Mouse (Mus musculus) small intestine, adult 2 months (tissue): ENCODE results near the gene Lrrc61. TPM values are rescaled to one million over a fixed set of nuclear protein-coding genes. Genes with fewer than 3 reads are reported as not detected.
A peak's percentile ranks its signal among the peaks of the same experiment; 100 is the strongest.

ENCODE experiments used
- H3K27ac ChIP-seq: fragments of 200-500 bp; 2 replicates; pipeline ENCODE4 v1.5.1; 2012; ENCODE audit warnings: low read depth, low read length, control low read depth, inconsistent platforms; ENCODE audit not compliant: insufficient read depth
- H3K27me3 ChIP-seq: fragments of 200-500 bp; 2 replicates; pipeline ENCODE4 v1.6.1; 2012; ENCODE audit warnings: mild to moderate bottlenecking, moderate library complexity, low read length, inconsistent platforms; ENCODE audit not compliant: control insufficient read depth, insufficient read depth
- H3K36me3 ChIP-seq: fragments of 200-500 bp; 2 replicates; pipeline ENCODE4 v1.6.1; 2012; ENCODE audit warnings: mild to moderate bottlenecking, low read length, control low read depth, inconsistent platforms; ENCODE audit not compliant: control insufficient read depth, insufficient read depth
- H3K4me1 ChIP-seq: fragments of 200-500 bp; 2 replicates; pipeline ENCODE4 v1.6.1; 2012; ENCODE audit warnings: low read length, inconsistent platforms, mixed read lengths; ENCODE audit not compliant: control insufficient read depth, insufficient read depth, insufficient read length
- H3K4me3 ChIP-seq: fragments of 200-500 bp; 2 replicates; pipeline ENCODE4 v1.5.1; 2012; ENCODE audit warnings: low read depth, mild to moderate bottlenecking, control low read depth, inconsistent platforms, low read length, moderate library complexity
- CTCF ChIP-seq: fragments of 200-500 bp; IDR thresholded peaks from 2 replicates; pipeline ENCODE4 v1.5.1; 2012; ENCODE audit warnings: low read depth, mild to moderate bottlenecking, control low read depth, inconsistent platforms, low read length, moderate library complexity, mixed read lengths; ENCODE audit not compliant: insufficient replicate concordance, insufficient read length; ENCODE audit errors: extremely low read depth
- POLR2A ChIP-seq: fragments of 200-500 bp; IDR thresholded peaks from 2 replicates; pipeline ENCODE4 v1.6.1; 2012; ENCODE audit warnings: low read depth, mild to moderate bottlenecking, control low read depth, inconsistent platforms, low read length, moderate library complexity
- WGBS: fragments of 180-500 bp; shearing (Covaris S2); methylation state at CpG from one replicate; pipeline ENCODE4 v1.1.7; 2018; 5-methylcytosine and 5-hydroxymethylcytosine counted together
- polyA plus RNA-seq: library from polyadenylated mRNA; depleted of rRNA; stranded (reverse); fragments of >200 nt; gene quantifications from 2 replicates; pipeline ENCODE4 v1.2.3, GENCODE M21; 2012

The Lrrc61 gene
- polyA plus RNA-seq, 1 experiment: 12.4 TPM

- Histone ChIP-seq H3K27ac (peak overlapping the region; percentile 29), H3K4me1 (peaks cover 9% of the 10 kb centered on the region; the same call in 1 of the 2 replicates), H3K27me3 (no peaks in the 10 kb centered on the region), H3K4me3 (peak overlapping the region; percentile 93), H3K36me3 (peaks cover 8% of the 10 kb centered on the region)
- WGBS: 2% methylated on average over 40 of the region's 41 CpGs
- TF ChIP-seq POLR2A: no peak
Observed at GRCm38 (mm10) chr6:48594043-48594738, 39.6 kb downstream of the Lrrc61 start.

- no peak for TF ChIP-seq POLR2A
- no peak for TF ChIP-seq CTCF
- H3K4me3 ChIP-seq: no peak overlapping the region
- H3K27ac ChIP-seq: no peak overlapping the region
- peaks cover 8% of the 10 kb centered on the region for H3K36me3 ChIP-seq
- 61% methylated on average over 1 of the region's 1 CpGs for WGBS
- H3K4me1 ChIP-seq: peaks cover 9% of the 10 kb centered on the region; the same call in 1 of the 2 replicates
- no peaks in the 10 kb centered on the region for H3K27me3 ChIP-seq
Observed at GRCm38 (mm10) chr6:48595278-48595677, 40.7 kb downstream of the Lrrc61 start.

- TF ChIP-seq CTCF: no peak
- TF ChIP-seq POLR2A: no peak
- H3K4me3 ChIP-seq: no peak overlapping the region
- no peak overlapping the region for H3K27ac ChIP-seq
- no peaks in the 10 kb centered on the region for H3K27me3 ChIP-seq
- 96% methylated on average over 45 of the region's 45 CpGs for WGBS
- peaks cover 12% of the 10 kb centered on the region; the same call in 1 of the 2 replicates for H3K4me1 ChIP-seq
- peaks cover 8% of the 10 kb centered on the region for H3K36me3 ChIP-seq
Observed at GRCm38 (mm10) chr6:48596545-48597232, 42.1 kb downstream of the Lrrc61 start.

GRCm38 (mm10) chr6:48597233-48597625 is 42.6 kb downstream of the Lrrc61 start:
- Histone ChIP-seq H3K36me3 (peaks cover 8% of the 10 kb centered on the region), H3K27ac (no peak overlapping the region), H3K27me3 (no peaks in the 10 kb centered on the region), H3K4me1 (peaks cover 12% of the 10 kb centered on the region), H3K4me3 (no peak overlapping the region)
- WGBS: 97% methylated on average over 27 of the region's 27 CpGs
- no peak for TF ChIP-seq CTCF
- no peak for TF ChIP-seq POLR2A

GRCm38 (mm10) chr6:48600594-48600993 is 46.0 kb downstream of the Lrrc61 start:
- Histone ChIP-seq H3K4me1 (peaks cover 6% of the 10 kb centered on the region), H3K27me3 (no peaks in the 10 kb centered on the region), H3K27ac (no peak overlapping the region), H3K4me3 (no peak overlapping the region), H3K36me3 (peaks cover 8% of the 10 kb centered on the region)
- TF ChIP-seq CTCF (no peak), POLR2A (no peak)
- 83% methylated on average over 1 of the region's 1 CpGs for WGBS

GRCm38 (mm10) chr6:48601271-48602079 is 46.9 kb downstream of the Lrrc61 start, which contains the start of gene Zfp775:
Gene Zfp775, plus strand, starts transcription at chr6:48602063.
- peak within 1 kb of the TSS; percentile 76 for H3K27ac ChIP-seq
- H3K4me1 ChIP-seq: peaks cover 6% of the 10 kb centered on the region
- no peaks in the 10 kb centered on the region for H3K27me3 ChIP-seq
- 4% methylated on average over 42 of the region's 42 CpGs for WGBS
- peak within 1 kb of the TSS; percentile 95 for H3K4me3 ChIP-seq
- H3K36me3 ChIP-seq: peaks cover 6% of the 10 kb centered on the region
- TF ChIP-seq POLR2A (no peak; the same call in 1 of the 2 replicates), CTCF (0 out of 2 replicates have a peak, but pooled peaks have one; percentile 10)
